9 mouse cellular contexts compared by ENCODE assay signal in the genomic region with DNA sequence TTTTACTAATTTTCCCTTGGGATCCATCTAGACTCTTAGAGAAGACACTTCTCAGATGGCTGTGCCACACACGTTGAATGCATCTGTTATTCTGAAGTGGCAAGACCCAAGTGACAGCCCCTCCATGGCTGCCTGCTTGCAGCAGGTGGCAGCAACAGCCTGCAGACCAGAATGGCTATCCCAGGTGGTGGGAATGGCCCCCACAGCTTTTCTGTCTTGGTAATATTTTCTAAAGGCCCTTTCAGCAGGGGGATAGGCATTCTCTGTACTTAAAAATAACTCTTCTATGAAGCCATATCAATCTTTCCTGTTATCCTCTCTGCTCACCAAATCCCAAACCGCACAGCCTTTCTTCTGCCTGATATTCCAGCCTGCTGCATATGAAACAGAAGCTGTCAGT. TPM values are rescaled to one million over a fixed set of nuclear protein-coding genes. Genes with fewer than 3 reads are reported as not detected.
DNase-seq lines count a peak whose midpoint lies in the region; ATAC-seq and TF ChIP-seq lines count a peak whose summit lies in the region.
"Had no signal": no experiment of that assay in that cellular context is flagged by ENCODE, and none has a peak within 500 bp of the region (broad histone marks: within the 10 kb centered on the region; RNA-seq: fewer than 3 reads in every experiment).

No protein-coding gene starts in this region.

- ATAC-seq in heart, embryonic 16.5 days (replicated peaks; ENCODE audit: extremely low read depth, insufficient read depth, low FRiP score), result peak; percentile 37; the same call in 1 of the 2 replicates

- no peak overlapping the region for H3K4me2 ChIP-seq in heart, embryonic 16.5 days (ENCODE audit: low read depth, low read length)
- H3K4me2 ChIP-seq: heart, embryonic 15.5 days had no signal

- no peaks in the 10 kb centered on the region for H3K79me3 ChIP-seq in C2C12 (ENCODE audit: low read depth)

- H3K27ac ChIP-seq in heart, embryonic 16.5 days (ENCODE audit: low read length), result no peak overlapping the region
- H3K27ac ChIP-seq: heart, embryonic 15.5 days had no signal

- no peaks in the 10 kb centered on the region for H3K9me3 ChIP-seq in heart, embryonic 16.5 days (replicated peaks; ENCODE audit: control insufficient read depth, low read length)
- H3K9me3 ChIP-seq: heart, embryonic 15.5 days had no signal

- no peaks in the 10 kb centered on the region for H3K27me3 ChIP-seq in heart, embryonic 16.5 days (ENCODE audit: control insufficient read depth, insufficient read depth, low read length)
- H3K27me3 ChIP-seq in C2C12 (ENCODE audit: control insufficient read depth, insufficient read depth, insufficient read length), result no peaks in the 10 kb centered on the region
- H3K27me3 ChIP-seq: heart, embryonic 15.5 days had no signal

- H3K36me3 ChIP-seq in heart, embryonic 16.5 days (ENCODE audit: control insufficient read depth, insufficient read depth), result no peaks in the 10 kb centered on the region
- no peaks in the 10 kb centered on the region for H3K36me3 ChIP-seq in C2C12 (ENCODE audit: control insufficient read depth, insufficient read depth)
- H3K36me3 ChIP-seq: heart, embryonic 15.5 days had no signal

- no peaks in the 10 kb centered on the region for H3K4me1 ChIP-seq in heart, embryonic 16.5 days (ENCODE audit: control insufficient read depth, insufficient read depth, low read length)
- H3K4me1 ChIP-seq: heart, embryonic 15.5 days had no signal

- WGBS in heart, embryonic 16.5 days, result 31% methylated on average over 2 of the region's 2 CpGs

- intact Hi-C loops in heart, postnatal 25 days (cut with DNase I), result no loop called here
- intact Hi-C loops in left cerebral cortex, postnatal 25 days (cut with DNase I), result loop anchor here (10.0 kb wide), 1 partner anchor 363 kb away; no protein-coding TSS in a partner anchor

- no peak overlapping the region for H3K4me3 ChIP-seq in heart, embryonic 16.5 days (ENCODE audit: low read length)
- H3K4me3 ChIP-seq in C2C12 (ENCODE audit: insufficient read depth, poor library complexity, severe bottlenecking), result no peak overlapping the region
- H3K4me3 ChIP-seq: heart, embryonic 15.5 days had no signal

- H3K79me2 ChIP-seq in C2C12 (ENCODE audit: control insufficient read depth, insufficient read depth), result no peaks in the 10 kb centered on the region

- DNase-seq in heart, postnatal 25 days (ENCODE audit: low spot score), result no peak
- peak; percentile 8 to 42 for DNase-seq in adrenal gland, postnatal 36 days
- DNase-seq in frontal cortex, postnatal 36 days (ENCODE audit: low spot score in 2 of 2), result peak; percentile 32 to 52
- DNase-seq in left cerebral cortex, postnatal 25 days (ENCODE audit: low spot score in 2 of 2), result peak; percentile 52 to 55
- DNase-seq in retina, embryonic 14.5 days (ENCODE audit: low spot score), result peak; percentile 60
- DNase-seq in spleen, adult 12 weeks (ENCODE audit: low spot score), result no peak

- H3ac ChIP-seq in C2C12 (ENCODE audit: control insufficient read depth, insufficient read length, low read depth), result no peak overlapping the region

- H3K9ac ChIP-seq in heart, embryonic 16.5 days (ENCODE audit: low read length), result no peak overlapping the region
- H3K9ac ChIP-seq: heart, embryonic 15.5 days had no signal

- TF ChIP-seq CTCF in C2C12 (IDR thresholded peaks at IDR 0.05; ENCODE audit: control insufficient read depth, insufficient read depth, insufficient read length), result peak; percentile 7

TF ChIP-seq in C2C12, 6 proteins besides CTCF, POLR2A, EP300 and RAD21:
- TF ChIP-seq MYOD1 (IDR thresholded peaks at IDR 0.05; ENCODE audit: control insufficient read depth, insufficient read length, low read depth), result no peak
- TF ChIP-seq MYOG (IDR thresholded peaks at IDR 0.05; ENCODE audit: control insufficient read depth, extremely low read depth, insufficient read length), result no peak
- TF ChIP-seq MAX (IDR thresholded peaks at IDR 0.05), result no peak
- TF ChIP-seq USF1 (IDR thresholded peaks at IDR 0.05; ENCODE audit: low read depth), result no peak
- TF ChIP-seq FOSL1 (IDR thresholded peaks at IDR 0.05; ENCODE audit: insufficient read depth, low read length, poor library complexity, severe bottlenecking), result no peak
- no peak for TF ChIP-seq CEBPB (IDR thresholded peaks at IDR 0.05; ENCODE audit: low read depth)

RNA-seq across cellular contexts. Expression of a gene that starts 1.4 kb away (rescaled TPM):
- polyA plus RNA-seq in heart, embryonic 16.5 days (2015; fragmentation: Nextera tagmentation; extraction: Ambion mirVana), result 0.89 and 2.8 TPM in 2 replicates
- under 1 TPM in 1 of 2 experiments, not detected in 1; 0.10 TPM for total RNA-seq in heart, postnatal 25 days (2021)
- not detected for polyA plus RNA-seq in C2C12 (2012; fragmentation: generic; extraction: Trizol)
- total RNA-seq in adrenal gland, postnatal 36 days (2021), result not detected
- total RNA-seq in left cerebral cortex, postnatal 25 days (2021), result not detected

RNA-seq across cellular contexts. Expression of a gene that starts 33.5 kb away (rescaled TPM):
- 1.7 and 5.3 TPM in 2 replicates for polyA plus RNA-seq in heart, embryonic 16.5 days (2015; fragmentation: Nextera tagmentation; extraction: Ambion mirVana)
- 10 to 100 TPM; 12.4 to 12.7 TPM for total RNA-seq in heart, postnatal 25 days (2021)
- 302 TPM for polyA plus RNA-seq in C2C12 (2012; fragmentation: generic; extraction: Trizol)
- total RNA-seq in adrenal gland, postnatal 36 days (2021), result 10 to 100 TPM; 29.7 to 29.9 TPM
- 10 to 100 TPM; 13.5 to 14.3 TPM for total RNA-seq in left cerebral cortex, postnatal 25 days (2021)

Comparison
In these comparisons a context has a peak if more than half of its experiments do, and no peak if none do; other contexts are left out.
1. DNase-seq: peak in adrenal gland, postnatal 36 days (2 of 2), frontal cortex, postnatal 36 days (2 of 2), left cerebral cortex, postnatal 25 days (2 of 2) and retina, embryonic 14.5 days (single experiment); none in heart, postnatal 25 days (single experiment) and spleen, adult 12 weeks (single experiment).